Mouse (Mus musculus): Measurements from ENCODE around the gene Smim6. TPM values are rescaled to one million over a fixed set of nuclear protein-coding genes. Genes with fewer than 3 reads are reported as not detected.

Gene Smim6
- total and polyA plus RNA-seq, 2 experiments from 2014 or later: 0.27 TPM; not detected in 1

DNA sequence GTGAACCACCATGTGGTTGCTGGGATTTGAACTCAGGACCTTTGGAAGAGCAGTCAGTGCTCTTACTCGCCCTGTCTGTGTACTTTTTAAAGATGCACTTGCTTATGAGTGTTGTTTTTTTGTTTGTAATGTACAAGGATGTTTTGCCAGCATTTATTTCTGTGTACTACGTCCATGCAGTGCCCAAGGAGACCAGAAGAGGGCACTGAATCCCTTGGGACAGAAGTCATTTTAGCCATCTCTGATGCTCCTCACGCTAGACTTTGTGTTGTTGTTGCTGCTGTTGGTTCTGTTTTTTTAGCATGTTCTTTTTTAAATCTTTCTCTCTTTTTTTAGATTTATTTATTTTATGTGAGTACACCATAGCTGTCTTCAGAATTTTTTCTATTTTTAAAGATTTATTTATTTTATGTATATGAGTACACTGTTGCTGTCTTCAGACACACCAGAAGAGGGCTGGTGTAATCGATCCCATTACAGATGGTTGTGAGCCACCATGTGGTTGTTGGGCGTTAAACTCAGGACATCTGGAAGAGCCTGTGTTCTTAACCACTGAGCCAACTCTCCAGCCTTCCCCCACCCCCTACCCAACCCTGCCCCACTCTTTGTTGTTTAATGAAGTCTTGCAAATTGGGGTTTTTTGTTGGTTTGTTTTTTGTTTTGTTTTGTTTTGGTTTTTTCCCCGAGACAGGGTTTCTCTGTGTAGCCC, 8.4 kb downstream of the Smim6 start:
- Histone ChIP-seq H3K4me1 (ENCODE audit: insufficient read depth) (no peaks in the 10 kb centered on the region), H3K4me3 (ENCODE audit: low read depth, low read length) (no peak overlapping the region), H3K4me2 (ENCODE audit: low read depth) (no peak overlapping the region), H3K27me3 (ENCODE audit: insufficient read depth, low read length) (no peaks in the 10 kb centered on the region), H3K36me3 (ENCODE audit: insufficient read depth) (peaks cover 42% of the 10 kb centered on the region), H3K9me3 (ENCODE audit: low read length) (no peaks in the 10 kb centered on the region), H3K9ac (no peak overlapping the region), H3K27ac (ENCODE audit: low read depth, low read length) (no peak overlapping the region)
- peak; percentile 45 for DNase-seq
- peak; percentile 66 for TF ChIP-seq CTCF (IDR thresholded peaks at IDR 0.05; ENCODE audit: low read depth)
- peak; percentile 38; the same call in 1 of the 2 replicates for ATAC-seq
- WGBS: 36% methylated on average over 6 of the region's 6 CpGs

- Histone ChIP-seq H3K27ac (ENCODE audit: low read depth, low read length) (no peak overlapping the region), H3K27me3 (ENCODE audit: insufficient read depth, low read length) (no peaks in the 10 kb centered on the region), H3K4me3 (ENCODE audit: low read depth, low read length) (no peak overlapping the region), H3K4me2 (ENCODE audit: low read depth) (no peak overlapping the region), H3K9me3 (ENCODE audit: low read length) (no peaks in the 10 kb centered on the region), H3K9ac (no peak overlapping the region), H3K4me1 (ENCODE audit: insufficient read depth) (no peaks in the 10 kb centered on the region), H3K36me3 (ENCODE audit: insufficient read depth) (peaks cover 36% of the 10 kb centered on the region)
- TF ChIP-seq CTCF (IDR thresholded peaks at IDR 0.05; ENCODE audit: low read depth): no peak
- 97% methylated on average over 1 of the region's 1 CpGs for WGBS
- DNase-seq: no peak
- ATAC-seq: no peak
These were observed 10.2 kb downstream of the Smim6 start for GRCm38 (mm10) chr11:115921986-115922385.

- H3K9me3 ChIP-seq (ENCODE audit: low read length): no peaks in the 10 kb centered on the region
- no peak overlapping the region for H3K9ac ChIP-seq
- H3K4me1 ChIP-seq (ENCODE audit: insufficient read depth): peaks cover 11% of the 10 kb centered on the region; the same call in 1 of the 2 replicates
- WGBS: 90% methylated on average over 8 of the region's 8 CpGs
- H3K27me3 ChIP-seq (ENCODE audit: insufficient read depth, low read length): no peaks in the 10 kb centered on the region
- no peak for TF ChIP-seq CTCF (IDR thresholded peaks at IDR 0.05; ENCODE audit: low read depth)
- no peak overlapping the region for H3K4me3 ChIP-seq (ENCODE audit: low read depth, low read length)
- ATAC-seq (no peak), DNase-seq (no peak)
- H3K4me2 ChIP-seq (ENCODE audit: low read depth): no peak overlapping the region
- no peak overlapping the region for H3K27ac ChIP-seq (ENCODE audit: low read depth, low read length)
- H3K36me3 ChIP-seq (ENCODE audit: insufficient read depth): peaks cover 29% of the 10 kb centered on the region
These were observed 17.2 kb downstream of the Smim6 start for GRCm38 (mm10) chr11:115929031-115929430.

DNA sequence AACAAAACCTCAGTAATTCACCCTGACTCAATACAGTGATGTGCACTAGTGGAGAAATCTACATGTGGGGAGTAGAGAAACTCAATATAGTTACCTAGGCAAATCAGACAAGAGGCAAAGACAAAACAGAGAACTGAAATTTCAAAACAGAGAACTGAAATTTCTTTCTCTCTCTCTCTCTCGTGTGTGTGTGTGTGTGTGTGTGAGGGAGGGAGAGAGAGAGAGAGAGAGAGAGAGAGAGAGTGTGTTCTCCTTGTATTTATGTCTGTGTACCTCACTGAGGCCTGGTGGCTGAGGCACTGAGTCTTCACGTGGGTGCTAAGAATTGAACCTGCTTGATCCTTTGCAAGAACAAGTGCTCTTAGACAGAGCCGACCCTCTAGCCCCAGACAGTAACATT, 18.0 kb downstream of the Smim6 start:
- ATAC-seq: no peak
- no peak overlapping the region for H3K27ac ChIP-seq (ENCODE audit: low read depth, low read length)
- H3K9ac ChIP-seq: no peak overlapping the region
- no peak overlapping the region for H3K4me3 ChIP-seq (ENCODE audit: low read depth, low read length)
- no peak for DNase-seq
- no peak for TF ChIP-seq CTCF (IDR thresholded peaks at IDR 0.05; ENCODE audit: low read depth)
- no peaks in the 10 kb centered on the region for H3K9me3 ChIP-seq (ENCODE audit: low read length)
- H3K4me1 ChIP-seq (ENCODE audit: insufficient read depth): peaks cover 19% of the 10 kb centered on the region
- H3K27me3 ChIP-seq (ENCODE audit: insufficient read depth, low read length): no peaks in the 10 kb centered on the region
- H3K36me3 ChIP-seq (ENCODE audit: insufficient read depth): peaks cover 23% of the 10 kb centered on the region
- 71% methylated on average over 3 of the region's 3 CpGs for WGBS
- no peak overlapping the region for H3K4me2 ChIP-seq (ENCODE audit: low read depth)

DNA sequence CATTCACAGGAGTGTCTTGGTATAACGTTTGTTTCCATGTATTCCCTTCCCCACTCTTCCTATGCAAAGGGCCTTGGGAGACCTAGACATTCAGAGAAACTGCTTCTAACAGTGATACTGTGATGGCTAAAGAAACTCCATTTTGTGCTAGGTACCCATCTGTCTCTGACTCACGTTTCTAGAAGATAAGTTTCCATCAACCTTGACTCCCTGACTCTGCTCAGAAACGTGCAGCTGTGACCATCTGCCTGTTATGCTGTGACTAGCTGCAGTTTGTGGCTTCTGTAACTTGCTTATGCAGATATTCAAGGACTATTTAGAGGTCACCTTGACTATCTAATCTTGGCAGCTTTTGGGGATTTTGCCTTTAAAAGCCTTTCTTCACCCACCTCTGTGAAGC, 19.4 kb downstream of the Smim6 start:
- Histone ChIP-seq H3K36me3 (ENCODE audit: insufficient read depth) (peaks cover 22% of the 10 kb centered on the region), H3K9ac (no peak overlapping the region), H3K27ac (ENCODE audit: low read depth, low read length) (no peak overlapping the region), H3K9me3 (ENCODE audit: low read length) (no peaks in the 10 kb centered on the region), H3K27me3 (ENCODE audit: insufficient read depth, low read length) (no peaks in the 10 kb centered on the region), H3K4me2 (ENCODE audit: low read depth) (no peak overlapping the region), H3K4me1 (ENCODE audit: insufficient read depth) (peaks cover 21% of the 10 kb centered on the region), H3K4me3 (ENCODE audit: low read depth, low read length) (no peak overlapping the region)
- DNase-seq: no peak
- TF ChIP-seq CTCF (IDR thresholded peaks at IDR 0.05; ENCODE audit: low read depth): no peak
- ATAC-seq: no peak
- 74% methylated on average over 3 of the region's 3 CpGs for WGBS

DNA sequence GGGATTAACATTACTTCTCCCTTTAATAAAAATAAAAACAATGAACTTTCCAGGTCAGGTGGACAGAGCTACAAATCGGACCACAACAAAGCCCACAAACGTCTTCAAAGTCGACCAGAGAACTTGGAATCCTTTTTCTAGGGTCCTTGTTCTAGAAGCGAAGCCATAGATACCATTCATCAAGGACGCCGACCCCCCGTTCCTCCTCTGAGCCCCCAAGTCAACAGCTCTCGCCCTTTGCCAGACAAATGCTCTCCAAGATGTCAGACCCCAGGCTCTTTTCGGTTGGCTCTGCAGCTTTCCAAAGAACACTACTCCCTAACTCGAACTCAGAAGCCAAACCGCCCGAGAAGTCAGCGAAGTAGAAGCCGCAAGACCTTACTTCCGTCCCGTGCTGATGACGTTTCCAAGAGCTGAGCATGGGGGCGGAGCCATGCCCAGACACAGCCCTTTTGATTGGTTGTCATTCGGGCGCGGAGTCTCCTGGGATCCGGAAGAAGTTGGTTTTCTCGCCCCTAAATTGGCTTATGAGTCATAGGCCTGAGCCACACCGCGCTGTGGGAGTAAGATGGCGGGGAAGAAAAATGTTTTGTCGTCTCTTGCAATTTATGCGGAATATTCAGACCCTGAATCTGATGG, 21.4 kb downstream of the Smim6 start, which contains the start of the genes Sap30bp and Recql5:
Gene Sap30bp, plus strand, starts transcription at position 175 of the 639 bp plus-strand sequence.
Gene Recql5, minus strand, starts transcription at position 370 of the 639 bp plus-strand sequence.
- Histone ChIP-seq H3K9ac (peak within 1 kb of the TSS; percentile 76), H3K4me3 (ENCODE audit: low read depth, low read length) (peak within 1 kb of the TSS; percentile 75), H3K27ac (ENCODE audit: low read depth, low read length) (peak within 1 kb of the TSS; percentile 75), H3K9me3 (ENCODE audit: low read length) (no peaks in the 10 kb centered on the region), H3K4me1 (ENCODE audit: insufficient read depth) (peaks cover 21% of the 10 kb centered on the region), H3K36me3 (ENCODE audit: insufficient read depth) (peaks cover 20% of the 10 kb centered on the region), H3K27me3 (ENCODE audit: insufficient read depth, low read length) (no peaks in the 10 kb centered on the region), H3K4me2 (ENCODE audit: low read depth) (peak within 1 kb of the TSS; percentile 77)
- peak; percentile 99 for DNase-seq
- WGBS: under 1% methylated on average over 28 of the region's 28 CpGs
- peak; percentile 100 for ATAC-seq
- no peak for TF ChIP-seq CTCF (IDR thresholded peaks at IDR 0.05; ENCODE audit: low read depth)

DNA sequence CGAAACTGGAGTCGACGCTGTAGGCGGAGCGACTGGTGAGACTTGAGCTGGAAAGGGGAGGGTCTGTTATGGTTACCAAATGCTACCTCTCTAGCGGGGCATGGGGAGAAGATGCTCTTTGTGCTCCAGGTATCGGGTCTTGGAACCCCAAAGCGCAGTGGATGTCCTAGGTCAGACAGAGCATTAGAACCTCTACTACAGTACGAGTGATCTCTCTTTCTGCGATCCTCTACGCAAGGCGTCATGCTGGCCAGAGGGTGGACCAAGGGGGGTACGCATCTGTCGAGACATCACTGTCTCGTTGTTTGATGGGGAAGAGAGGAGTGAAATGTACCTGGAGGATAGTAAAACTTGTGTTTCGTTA, 21.9 kb downstream of the Smim6 start:
- H3K27ac ChIP-seq (ENCODE audit: low read depth, low read length): peak overlapping the region; percentile 75
- peak overlapping the region; percentile 76 for H3K9ac ChIP-seq
- no peaks in the 10 kb centered on the region for H3K9me3 ChIP-seq (ENCODE audit: low read length)
- H3K36me3 ChIP-seq (ENCODE audit: insufficient read depth): peaks cover 19% of the 10 kb centered on the region
- TF ChIP-seq CTCF (IDR thresholded peaks at IDR 0.05; ENCODE audit: low read depth): no peak
- no peaks in the 10 kb centered on the region for H3K27me3 ChIP-seq (ENCODE audit: insufficient read depth, low read length)
- ATAC-seq (peak; percentile 30), DNase-seq (no peak)
- H3K4me2 ChIP-seq (ENCODE audit: low read depth): peak overlapping the region; percentile 77
- WGBS: 1% methylated on average over 16 of the region's 16 CpGs
- H3K4me1 ChIP-seq (ENCODE audit: insufficient read depth): peaks cover 21% of the 10 kb centered on the region
- peak overlapping the region; percentile 75 for H3K4me3 ChIP-seq (ENCODE audit: low read depth, low read length)
